ENCODE assay signal across 21 mouse cellular contexts in the genomic region with DNA sequence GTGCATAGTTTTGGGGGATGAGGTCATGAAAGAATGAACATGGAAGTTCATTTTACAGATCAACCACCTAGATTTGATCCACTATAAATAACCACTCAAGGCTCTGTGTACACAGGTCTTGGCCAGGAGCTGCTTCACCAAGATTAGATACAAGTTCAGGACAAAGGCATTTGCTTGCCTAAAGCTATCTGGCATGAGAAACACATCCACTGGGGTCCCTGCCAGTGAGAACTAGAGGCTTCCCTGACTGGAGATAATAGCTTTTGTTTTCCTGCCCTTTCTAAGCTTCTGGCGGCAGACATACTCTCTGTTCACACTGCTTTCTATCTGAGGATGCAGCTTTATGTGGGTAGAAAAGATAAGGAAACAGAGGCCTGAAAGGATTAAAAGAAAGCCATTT.
DNase-seq lines count a peak whose midpoint lies in the region; ATAC-seq and TF ChIP-seq lines count a peak whose summit lies in the region.
"Had no signal": no experiment of that assay in that cellular context is flagged by ENCODE, and none has a peak within 500 bp of the region (broad histone marks: within the 10 kb centered on the region; RNA-seq: fewer than 3 reads in every experiment).

No protein-coding gene starts in this region.

- no peak overlapping the region for H3K9ac ChIP-seq in heart, embryonic 12.5 days
- H3K9ac ChIP-seq in MEL (ENCODE audit: control insufficient read depth, low read depth, low read length, poor library complexity, severe bottlenecking) = no peak overlapping the region
- no peak overlapping the region for H3K9ac ChIP-seq in midbrain, embryonic 14.5 days (replicated peaks; ENCODE audit: low read length)
- H3K9ac ChIP-seq: embryonic facial prominence, embryonic 12.5 days; neural tube, embryonic 15.5 days had no signal

- no peak overlapping the region for H3K27ac ChIP-seq in heart, embryonic 12.5 days (ENCODE audit: poor library complexity, severe bottlenecking)
- H3K27ac ChIP-seq in MEL (ENCODE audit: control insufficient read depth, low read depth, low read length) = no peak overlapping the region
- no peak overlapping the region for H3K27ac ChIP-seq in midbrain, embryonic 14.5 days (replicated peaks; ENCODE audit: low read depth, low read length)
- H3K27ac ChIP-seq: embryonic facial prominence, embryonic 12.5 days; layer of hippocampus, adult 2 months; neural tube, embryonic 15.5 days had no signal

- no peak overlapping the region for H3K4me2 ChIP-seq in heart, embryonic 12.5 days
- no peak overlapping the region for H3K4me2 ChIP-seq in midbrain, embryonic 14.5 days (ENCODE audit: low read length)
- H3K4me2 ChIP-seq: embryonic facial prominence, embryonic 12.5 days; neural tube, embryonic 15.5 days had no signal

- H3K4me1 ChIP-seq in heart, embryonic 12.5 days (replicated peaks) = peaks cover 8% of the 10 kb centered on the region
- no peaks in the 10 kb centered on the region for H3K4me1 ChIP-seq in MEL (ENCODE audit: control insufficient read depth in 1 of 2, insufficient read depth in 2 of 2, low read length in 2 of 2)
- no peaks in the 10 kb centered on the region for H3K4me1 ChIP-seq in midbrain, embryonic 14.5 days (ENCODE audit: control insufficient read depth, insufficient read depth, low read length)
- H3K4me1 ChIP-seq: embryonic facial prominence, embryonic 12.5 days; neural tube, embryonic 15.5 days had no signal

- DNase-seq in heart, adult 11 months = no peak
- DNase-seq in heart, postnatal 4 days = peak; percentile 8
- no peak for DNase-seq in heart, postnatal 25 days (ENCODE audit: low spot score)
- DNase-seq in MEL (ENCODE audit: low read depth, low spot score) = peak; percentile 9
- peak; percentile 36 for DNase-seq in midbrain, embryonic 14.5 days
- DNase-seq in c-Kit-positive CD71-positive TER-119-positive erythroid progenitor cells, embryonic 14.5 days (ENCODE audit: low spot score) = no peak
- DNase-seq: adrenal gland, postnatal 25 days; cerebellum, adult 18-20 months; cerebellum, postnatal 25 days; gastrocnemius, postnatal 36 days; heart, postnatal 14 days; kidney, postnatal 25 days; lung, adult 18-20 months; lung, postnatal 10 days; thymus, adult 18-20 months; thymus, postnatal 4 days had no signal

- no peaks in the 10 kb centered on the region for H3K27me3 ChIP-seq in heart, embryonic 12.5 days (replicated peaks)
- H3K27me3 ChIP-seq in MEL (ENCODE audit: control insufficient read depth in 1 of 2, insufficient read depth in 2 of 2, low read length in 2 of 2) = no peaks in the 10 kb centered on the region
- no peaks in the 10 kb centered on the region for H3K27me3 ChIP-seq in midbrain, embryonic 14.5 days (ENCODE audit: control insufficient read depth, insufficient read depth, low read length)
- H3K27me3 ChIP-seq: embryonic facial prominence, embryonic 12.5 days; neural tube, embryonic 15.5 days had no signal

- no peak for TF ChIP-seq CTCF in MEL (IDR thresholded peaks at IDR 0.05 in 2 of 3, conservative IDR thresholded peaks at IDR 0.05 in 1 of 3; ENCODE audit: control insufficient read depth in 1 of 3, insufficient read depth in 1 of 3, low read depth in 2 of 3, low read length in 3 of 3, poor library complexity in 1 of 3, severe bottlenecking in 1 of 3)

- WGBS in heart, embryonic 12.5 days = 6% methylated on average over 1 of the region's 1 CpGs
- WGBS in midbrain, embryonic 14.5 days = 5% methylated on average over 1 of the region's 1 CpGs

- no peaks in the 10 kb centered on the region for H3K79me2 ChIP-seq in MEL (ENCODE audit: control insufficient read depth, insufficient read depth, low read length, poor library complexity)

- no peak for TF ChIP-seq EP300 in MEL (IDR thresholded peaks at IDR 0.05; ENCODE audit: low read depth in 1 of 2, low read length in 2 of 2)

- no peak for TF ChIP-seq RAD21 in MEL (IDR thresholded peaks at IDR 0.05; ENCODE audit: low read depth, low read length)

- no peak overlapping the region for H3K4me3 ChIP-seq in heart, embryonic 12.5 days
- no peak overlapping the region for H3K4me3 ChIP-seq in MEL (ENCODE audit: control insufficient read depth in 1 of 2, insufficient read depth in 1 of 2, low read depth in 2 of 2, low read length in 2 of 2)
- H3K4me3 ChIP-seq in midbrain, embryonic 14.5 days (replicated peaks; ENCODE audit: low read depth, low read length) = no peak overlapping the region
- H3K4me3 ChIP-seq: embryonic facial prominence, embryonic 12.5 days; layer of hippocampus, adult 2 months; neural tube, embryonic 15.5 days had no signal

- ATAC-seq in heart, embryonic 12.5 days (ENCODE audit: insufficient number of reproducible peaks, low FRiP score) = peak; percentile 63
- ATAC-seq in midbrain, embryonic 14.5 days (ENCODE audit: low FRiP score, low TSS enrichment) = no peak
- ATAC-seq: intestine, postnatal 0 days had no signal

- no peak for TF ChIP-seq POLR2A in MEL (IDR thresholded peaks at IDR 0.05; ENCODE audit: control insufficient read depth in 1 of 2, insufficient read depth in 1 of 2, low read depth in 1 of 2, low read length in 2 of 2, poor library complexity in 1 of 2)

- no peaks in the 10 kb centered on the region for H3K36me3 ChIP-seq in heart, embryonic 12.5 days
- no peaks in the 10 kb centered on the region for H3K36me3 ChIP-seq in MEL (ENCODE audit: control insufficient read depth in 1 of 2, insufficient read depth in 2 of 2, low read length in 2 of 2)
- H3K36me3 ChIP-seq in midbrain, embryonic 14.5 days (ENCODE audit: control insufficient read depth, insufficient read depth, low read length) = no peaks in the 10 kb centered on the region
- H3K36me3 ChIP-seq: embryonic facial prominence, embryonic 12.5 days; neural tube, embryonic 15.5 days had no signal

- intact Hi-C loops in heart, postnatal 25 days (cut with DNase I) = no loop called here

- no peaks in the 10 kb centered on the region for H3K9me3 ChIP-seq in heart, embryonic 12.5 days (replicated peaks)
- H3K9me3 ChIP-seq in MEL (replicated peaks; ENCODE audit: insufficient read depth, low read length) = no peaks in the 10 kb centered on the region
- H3K9me3 ChIP-seq in midbrain, embryonic 14.5 days (ENCODE audit: control insufficient read depth, low read length) = no peaks in the 10 kb centered on the region
- H3K9me3 ChIP-seq: embryonic facial prominence, embryonic 12.5 days; neural tube, embryonic 15.5 days had no signal

TF ChIP-seq in MEL, 35 proteins besides CTCF, POLR2A, EP300 and RAD21:
- TF ChIP-seq HCFC1 (IDR thresholded peaks at IDR 0.05; ENCODE audit: low read depth, low read length) (no peak), KAT2A (conservative IDR thresholded peaks at IDR 0.05; ENCODE audit: low read depth, low read length) (no peak), MAX (IDR thresholded peaks at IDR 0.05; ENCODE audit: low read length) (no peak), NRF1 (IDR thresholded peaks at IDR 0.05; ENCODE audit: insufficient read depth, low read depth, low read length, poor library complexity, severe bottlenecking) (no peak), CHD2 (IDR thresholded peaks at IDR 0.05; ENCODE audit: low read length) (no peak), ZNF384 (IDR thresholded peaks at IDR 0.05; ENCODE audit: low read depth, low read length) (no peak), NELFE (IDR thresholded peaks at IDR 0.05; ENCODE audit: low read depth, low read length) (no peak), TAL1 (IDR thresholded peaks at IDR 0.05; ENCODE audit: low read length) (no peak), BHLHE40 (IDR thresholded peaks at IDR 0.05; ENCODE audit: borderline replicate concordance, low read depth, low read length) (no peak)

Comparison
In these comparisons a context has a peak if more than half of its experiments do, and no peak if none do; other contexts are left out.
1. DNase-seq: peak in heart, postnatal 4 days (single experiment), MEL (single experiment) and midbrain, embryonic 14.5 days (single experiment); none in heart, adult 11 months (single experiment), heart, postnatal 25 days (single experiment) and c-Kit-positive CD71-positive TER-119-positive erythroid progenitor cells, embryonic 14.5 days (single experiment).